Mouse (Mus musculus) E14TG2a.4 (cell line): ENCODE results near the gene Ankrd52.

ENCODE experiments used
- CTCF ChIP-seq: conservative IDR thresholded peaks from 2 replicates; pipeline ENCODE4 v1.5.1; 2014; ENCODE audit warnings: low read length
- NANOG ChIP-seq: IDR thresholded peaks from 2 replicates; pipeline ENCODE4 v1.6.1; 2014; ENCODE audit warnings: borderline replicate concordance, low read length, mixed read lengths
- POU5F1 ChIP-seq: IDR thresholded peaks from 2 replicates; pipeline ENCODE4 v1.6.1; 2014; ENCODE audit warnings: low read length, borderline replicate concordance

DNA sequence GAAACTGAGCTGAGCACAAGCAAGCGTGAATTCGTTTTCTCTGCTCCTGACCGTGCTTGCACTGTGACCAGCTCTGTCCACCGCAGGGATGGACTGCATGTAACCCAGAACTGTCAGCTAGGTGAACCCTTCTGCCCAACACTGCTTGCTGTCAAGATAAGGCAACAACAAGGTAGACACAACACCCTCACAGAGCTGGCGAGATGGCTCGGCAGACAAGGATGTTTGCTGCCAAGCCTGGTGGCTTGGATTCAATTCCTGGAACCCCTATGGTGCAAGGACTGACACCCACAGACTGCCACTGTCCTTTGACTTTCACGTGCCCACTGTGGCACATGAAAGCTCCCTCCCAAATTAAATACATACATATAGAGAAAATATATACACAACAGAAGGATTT lies 27.0 kb downstream of the Ankrd52 start:
- TF ChIP-seq CTCF: no peak
- TF ChIP-seq POU5F1: no peak
- TF ChIP-seq NANOG: no peak
